Mouse (Mus musculus) testis, adult 2 months (tissue): ENCODE measurements around the gene Dmc1.

ENCODE experiments used
- CTCF ChIP-seq: fragments of 200-500 bp; IDR thresholded peaks from 2 replicates; pipeline ENCODE4 v1.5.1; 2012; ENCODE audit warnings: low read depth, mild to moderate bottlenecking, inconsistent platforms, low read length, moderate library complexity; ENCODE audit not compliant: control insufficient read depth, insufficient read depth, insufficient replicate concordance
- POLR2A ChIP-seq: fragments of 200-500 bp; IDR thresholded peaks from 2 replicates; pipeline ENCODE4 v1.6.1; 2012; ENCODE audit warnings: low read depth, mild to moderate bottlenecking, inconsistent platforms, low read length, moderate library complexity; ENCODE audit not compliant: control insufficient read depth

DNA sequence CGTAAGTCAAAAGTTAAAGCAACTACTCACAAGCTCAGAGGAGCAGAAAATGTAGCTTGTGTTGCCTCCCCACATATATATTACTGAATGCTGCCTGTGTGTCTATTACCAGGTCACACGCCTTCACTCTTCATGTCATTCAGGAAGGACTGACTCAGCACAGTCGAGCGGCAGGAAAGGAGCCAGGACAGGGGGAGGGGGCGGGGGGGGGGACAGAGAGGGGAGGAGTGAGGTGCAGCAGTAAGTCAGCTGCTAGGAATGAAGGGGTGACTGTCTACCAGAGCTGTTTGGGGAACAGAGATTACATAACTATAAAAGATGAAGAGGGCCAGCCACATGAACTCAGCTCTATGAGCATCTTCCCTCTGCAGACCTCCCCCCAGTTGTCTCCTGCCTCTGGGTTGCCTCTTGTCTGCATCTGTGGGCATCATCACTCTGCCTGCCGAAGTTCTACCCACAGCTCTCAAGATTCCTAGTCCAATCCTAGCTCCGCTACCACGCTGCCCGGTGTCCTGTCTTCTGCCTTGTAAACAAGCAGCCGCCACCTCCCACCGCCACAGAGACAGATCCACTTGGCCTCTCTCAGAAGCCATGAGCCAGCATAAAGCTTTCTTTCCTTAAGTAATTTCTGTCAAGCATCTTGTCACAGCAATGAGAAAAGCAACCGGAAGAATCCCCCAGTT is 36.4 kb upstream of the Dmc1 start:
- TF ChIP-seq CTCF (no peak), POLR2A (no peak)
